Comparison of ENCODE assay signal across 26 mouse cellular contexts in genomic region chr19:10813039-10813438, GRCm38 (mm10). TPM values are rescaled to one million over a fixed set of nuclear protein-coding genes. Genes with fewer than 3 reads are reported as not detected.
"Had no signal": no experiment of that assay in that cellular context is flagged by ENCODE, and none has a peak within 500 bp of the region (broad histone marks: within the 10 kb centered on the region; RNA-seq: fewer than 3 reads in every experiment).

No protein-coding gene starts in this region.

- H3K36me3 ChIP-seq: heart, embryonic 13.5 days; heart, embryonic 15.5 days; hindbrain, embryonic 13.5 days; hindbrain, embryonic 15.5 days; kidney, embryonic 15.5 days; limb, embryonic 13.5 days; limb, embryonic 15.5 days; liver, embryonic 12.5 days had no signal

- DNase-seq: gastrocnemius, adult 2 months; gastrocnemius, postnatal 10 days; gastrocnemius, postnatal 25 days; heart, adult 18-20 months; kidney, adult 11 months; kidney, adult 2 months; kidney, adult 9 months; kidney, postnatal 14 days; kidney, postnatal 36 days; layer of hippocampus, adult 9-11 months; layer of hippocampus, postnatal 36 days; left cerebral cortex, postnatal 4 days had no signal

- H3K4me3 ChIP-seq: gastrocnemius, adult 2 months; heart, embryonic 13.5 days; heart, embryonic 15.5 days; hindbrain, embryonic 13.5 days; hindbrain, embryonic 15.5 days; kidney, embryonic 15.5 days; limb, embryonic 13.5 days; limb, embryonic 15.5 days; liver, embryonic 12.5 days had no signal

- H3K27ac ChIP-seq: gastrocnemius, adult 2 months; heart, embryonic 13.5 days; heart, embryonic 15.5 days; hindbrain, embryonic 13.5 days; hindbrain, embryonic 15.5 days; hindbrain, postnatal 0 days; kidney, embryonic 15.5 days; kidney, postnatal 0 days; limb, embryonic 13.5 days; limb, embryonic 15.5 days; liver, embryonic 12.5 days had no signal

- H3K27me3 ChIP-seq: heart, embryonic 13.5 days; heart, embryonic 15.5 days; hindbrain, embryonic 13.5 days; hindbrain, embryonic 15.5 days; kidney, embryonic 15.5 days; limb, embryonic 13.5 days; limb, embryonic 15.5 days; liver, embryonic 12.5 days had no signal

- ATAC-seq: hindbrain, postnatal 0 days; intestine, embryonic 16.5 days; liver, embryonic 12.5 days had no signal

- H3K4me1 ChIP-seq: heart, embryonic 13.5 days; heart, embryonic 15.5 days; limb, embryonic 15.5 days; liver, embryonic 12.5 days had no signal

RNA-seq across cellular contexts. Expression of gene Cd6, which starts 16.8 kb away (rescaled TPM):
- total RNA-seq: gastrocnemius, adult 2 months; hindbrain, postnatal 0 days; left cerebral cortex, postnatal 4 days had no signal
- polyA plus RNA-seq: heart, embryonic 11.5 days; heart, embryonic 15.5 days; heart, postnatal 0 days; hindbrain, embryonic 11.5 days; hindbrain, embryonic 13.5 days; hindbrain, postnatal 0 days; kidney, postnatal 0 days; limb, embryonic 13.5 days; limb, embryonic 15.5 days; liver, embryonic 12.5 days had no signal
